Mouse (Mus musculus) small intestine, adult 2 months (tissue): ENCODE results near the gene Vmn2r111. TPM values are rescaled to one million over a fixed set of nuclear protein-coding genes. Genes with fewer than 3 reads are reported as not detected.
"Not testable (repeated sequence)": the region's sequence is repeated elsewhere in the genome, so short reads cannot be mapped to it uniquely, and the experiment has no call there.

ENCODE experiments used
- H3K27ac ChIP-seq: fragments of 200-500 bp; 2 replicates; pipeline ENCODE4 v1.5.1; 2012; ENCODE audit warnings: low read depth, low read length, control low read depth, inconsistent platforms; ENCODE audit not compliant: insufficient read depth
- H3K27me3 ChIP-seq: fragments of 200-500 bp; 2 replicates; pipeline ENCODE4 v1.6.1; 2012; ENCODE audit warnings: mild to moderate bottlenecking, moderate library complexity, low read length, inconsistent platforms; ENCODE audit not compliant: control insufficient read depth, insufficient read depth
- H3K36me3 ChIP-seq: fragments of 200-500 bp; 2 replicates; pipeline ENCODE4 v1.6.1; 2012; ENCODE audit warnings: mild to moderate bottlenecking, low read length, control low read depth, inconsistent platforms; ENCODE audit not compliant: control insufficient read depth, insufficient read depth
- H3K4me1 ChIP-seq: fragments of 200-500 bp; 2 replicates; pipeline ENCODE4 v1.6.1; 2012; ENCODE audit warnings: low read length, inconsistent platforms, mixed read lengths; ENCODE audit not compliant: control insufficient read depth, insufficient read depth, insufficient read length
- H3K4me3 ChIP-seq: fragments of 200-500 bp; 2 replicates; pipeline ENCODE4 v1.5.1; 2012; ENCODE audit warnings: low read depth, mild to moderate bottlenecking, control low read depth, inconsistent platforms, low read length, moderate library complexity
- CTCF ChIP-seq: fragments of 200-500 bp; IDR thresholded peaks from 2 replicates; pipeline ENCODE4 v1.5.1; 2012; ENCODE audit warnings: low read depth, mild to moderate bottlenecking, control low read depth, inconsistent platforms, low read length, moderate library complexity, mixed read lengths; ENCODE audit not compliant: insufficient replicate concordance, insufficient read length; ENCODE audit errors: extremely low read depth
- POLR2A ChIP-seq: fragments of 200-500 bp; IDR thresholded peaks from 2 replicates; pipeline ENCODE4 v1.6.1; 2012; ENCODE audit warnings: low read depth, mild to moderate bottlenecking, control low read depth, inconsistent platforms, low read length, moderate library complexity
- WGBS: fragments of 180-500 bp; shearing (Covaris S2); methylation state at CpG from one replicate; pipeline ENCODE4 v1.1.7; 2018; 5-methylcytosine and 5-hydroxymethylcytosine counted together
- polyA plus RNA-seq: library from polyadenylated mRNA; depleted of rRNA; stranded (reverse); fragments of >200 nt; gene quantifications from 2 replicates; pipeline ENCODE4 v1.2.3, GENCODE M21; 2012; rRNA removed

The Vmn2r111 gene
- polyA plus RNA-seq: not detected in 2 replicates

GRCm38 (mm10) chr17:22573382-22573781 lies at the start of gene Vmn2r111:
TSS of gene Vmn2r111 (minus strand) at chr17:22573482.
- H3K27me3 ChIP-seq, H3K27ac ChIP-seq, H3K36me3 ChIP-seq, H3K4me3 ChIP-seq, H3K4me1 ChIP-seq: not testable (repeated sequence)
- 46% methylated on average over 1 of the region's 1 CpGs for WGBS

- H3K4me3 ChIP-seq, H3K4me1 ChIP-seq, H3K27me3 ChIP-seq, H3K36me3 ChIP-seq, H3K27ac ChIP-seq: not testable (repeated sequence)
These were observed 27.4 kb upstream of the Vmn2r111 start, which contains the start of gene Vmn2r112 for GRCm38 (mm10) chr17:22600651-22601050. TSS of gene Vmn2r112 (plus strand) at chr17:22600951.

DNA sequence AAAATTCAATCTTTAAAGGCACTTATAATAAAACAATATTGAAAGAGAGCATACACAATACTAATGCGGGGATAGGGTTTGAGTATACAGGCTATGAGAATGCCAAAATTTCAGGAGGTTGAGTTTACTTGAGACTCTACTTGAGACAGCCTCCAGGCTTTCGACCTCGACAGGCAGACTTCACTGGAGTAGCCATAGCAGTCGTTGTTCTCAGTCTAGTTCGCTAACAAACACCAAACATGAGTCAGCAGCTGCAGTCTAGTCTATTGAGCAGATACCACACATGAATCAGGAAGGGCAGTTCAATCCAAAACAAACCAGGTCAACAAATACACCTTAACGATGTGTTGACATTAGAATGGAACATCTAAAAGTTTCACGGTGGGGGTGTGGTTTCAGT lies 52.8 kb downstream of the Vmn2r111 start:
- not testable (repeated sequence) for H3K4me3 ChIP-seq, H3K27me3 ChIP-seq, H3K27ac ChIP-seq, H3K36me3 ChIP-seq, H3K4me1 ChIP-seq
- WGBS: 79% methylated on average over 7 of the region's 7 CpGs

- WGBS: 75% methylated on average over 3 of the region's 3 CpGs
- H3K36me3 ChIP-seq, H3K4me1 ChIP-seq: not testable (repeated sequence)
These were observed 53.2 kb downstream of the Vmn2r111 start for GRCm38 (mm10) chr17:22520037-22520436.

DNA sequence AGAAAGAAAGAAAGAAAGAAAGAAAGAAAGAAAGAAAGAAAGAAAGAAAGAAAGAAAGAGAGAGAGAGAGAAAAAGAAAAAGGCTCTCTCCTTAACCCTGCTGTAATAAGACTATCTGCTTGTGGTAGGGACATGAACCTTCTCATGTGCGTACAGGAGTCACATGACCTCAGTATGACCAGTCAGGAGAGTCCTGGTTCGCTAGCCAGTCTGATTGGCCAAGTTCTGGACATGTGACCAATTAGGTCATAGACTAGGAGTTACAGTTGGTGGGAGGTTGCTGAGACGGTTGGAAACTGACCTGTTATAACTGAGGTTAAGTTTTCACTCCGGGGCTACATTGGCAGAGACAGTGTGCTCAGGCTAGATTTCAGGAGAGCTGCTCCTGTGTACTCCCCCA lies 76.2 kb downstream of the Vmn2r111 start:
- no peaks in the 10 kb centered on the region for H3K4me1 ChIP-seq
- no peaks in the 10 kb centered on the region for H3K36me3 ChIP-seq
- TF ChIP-seq POLR2A (no peak), CTCF (no peak)
- H3K4me3 ChIP-seq: no peak overlapping the region
- H3K27me3 ChIP-seq: no peaks in the 10 kb centered on the region
- WGBS: 71% methylated on average over 4 of the region's 4 CpGs
- H3K27ac ChIP-seq: no peak overlapping the region

More at GRCm38 (mm10) chr17:22520037-22520436, 53.2 kb downstream of the Vmn2r111 start:
- H3K27me3 ChIP-seq, H3K4me3 ChIP-seq, H3K27ac ChIP-seq: not testable (repeated sequence)

Other genes with a start within 250 kb of the Vmn2r111 start
- 1.1 and 2.0 TPM in 2 replicates for gene Zfp944, start 212.1 kb downstream of the Vmn2r111 start, polyA plus RNA-seq
- gene Zfp758, start 212.0 kb downstream of the Vmn2r111 start, polyA plus RNA-seq: 0.11 and 0.16 TPM in 2 replicates
- 1.2 and 2.4 TPM in 2 replicates for gene Zfp946, start 149.3 kb downstream of the Vmn2r111 start, polyA plus RNA-seq
- not detected in 2 replicates for gene Vmn2r112, start 27.5 kb upstream of the Vmn2r111 start, polyA plus RNA-seq